Mouse (Mus musculus): Measurements from ENCODE around the gene Crabp1. TPM values are rescaled to one million over a fixed set of nuclear protein-coding genes. Genes with fewer than 3 reads are reported as not detected.

Crabp1 gene
- polyA plus RNA-seq, 1 experiment, result 12.2 TPM

- no peak for TF ChIP-seq POLR2A (IDR thresholded peaks at IDR 0.05; ENCODE audit: control insufficient read depth, low read depth, low read length)
- no peak for TF ChIP-seq CTCF (IDR thresholded peaks at IDR 0.05; ENCODE audit: control insufficient read depth, insufficient read depth, insufficient replicate concordance, low read depth, low read length)
- no peak overlapping the region for H3K27ac ChIP-seq (ENCODE audit: control insufficient read depth, insufficient read depth, low read depth, low read length)
- H3K36me3 ChIP-seq (ENCODE audit: control insufficient read depth, insufficient read depth, low read length), result no peaks in the 10 kb centered on the region
- no peak overlapping the region for H3K4me3 ChIP-seq (ENCODE audit: control insufficient read depth, low read depth, low read length)
- peaks cover 5% of the 10 kb centered on the region for H3K4me1 ChIP-seq (ENCODE audit: control insufficient read depth, insufficient read depth, low read length)
- H3K27me3 ChIP-seq (ENCODE audit: control insufficient read depth, insufficient read depth, low read length), result no peaks in the 10 kb centered on the region
Observed at GRCm38 (mm10) chr9:54770140-54770780, 5.7 kb downstream of the Crabp1 start.

GRCm38 (mm10) chr9:54776451-54776982 lies 12.0 kb downstream of the Crabp1 start:
- Histone ChIP-seq H3K4me3 (ENCODE audit: control insufficient read depth, low read depth, low read length) (no peak overlapping the region), H3K27me3 (ENCODE audit: control insufficient read depth, insufficient read depth, low read length) (no peaks in the 10 kb centered on the region), H3K36me3 (ENCODE audit: control insufficient read depth, insufficient read depth, low read length) (no peaks in the 10 kb centered on the region), H3K4me1 (ENCODE audit: control insufficient read depth, insufficient read depth, low read length) (no peaks in the 10 kb centered on the region), H3K27ac (ENCODE audit: control insufficient read depth, insufficient read depth, low read depth, low read length) (no peak overlapping the region)
- TF ChIP-seq CTCF (IDR thresholded peaks at IDR 0.05; ENCODE audit: control insufficient read depth, insufficient read depth, insufficient replicate concordance, low read depth, low read length) (no peak), POLR2A (IDR thresholded peaks at IDR 0.05; ENCODE audit: control insufficient read depth, low read depth, low read length) (no peak)

GRCm38 (mm10) chr9:54779280-54779679 lies 14.7 kb downstream of the Crabp1 start:
- TF ChIP-seq POLR2A (IDR thresholded peaks at IDR 0.05; ENCODE audit: control insufficient read depth, low read depth, low read length), result no peak
- TF ChIP-seq CTCF (IDR thresholded peaks at IDR 0.05; ENCODE audit: control insufficient read depth, insufficient read depth, insufficient replicate concordance, low read depth, low read length), result no peak
- no peak overlapping the region for H3K4me3 ChIP-seq (ENCODE audit: control insufficient read depth, low read depth, low read length)
- no peaks in the 10 kb centered on the region for H3K36me3 ChIP-seq (ENCODE audit: control insufficient read depth, insufficient read depth, low read length)
- no peak overlapping the region for H3K27ac ChIP-seq (ENCODE audit: control insufficient read depth, insufficient read depth, low read depth, low read length)
- H3K4me1 ChIP-seq (ENCODE audit: control insufficient read depth, insufficient read depth, low read length), result no peaks in the 10 kb centered on the region
- H3K27me3 ChIP-seq (ENCODE audit: control insufficient read depth, insufficient read depth, low read length), result no peaks in the 10 kb centered on the region

GRCm38 (mm10) chr9:54782504-54782903 lies 18.0 kb downstream of the Crabp1 start:
- no peak overlapping the region for H3K27ac ChIP-seq (ENCODE audit: control insufficient read depth, insufficient read depth, low read depth, low read length)

GRCm38 (mm10) chr9:54784003-54784402 lies 19.5 kb downstream of the Crabp1 start:
- H3K4me3 ChIP-seq (ENCODE audit: control insufficient read depth, low read depth, low read length), result no peak overlapping the region
- TF ChIP-seq CTCF (IDR thresholded peaks at IDR 0.05; ENCODE audit: control insufficient read depth, insufficient read depth, insufficient replicate concordance, low read depth, low read length) (no peak), POLR2A (IDR thresholded peaks at IDR 0.05; ENCODE audit: control insufficient read depth, low read depth, low read length) (no peak)
- no peaks in the 10 kb centered on the region for H3K4me1 ChIP-seq (ENCODE audit: control insufficient read depth, insufficient read depth, low read length)
- no peak overlapping the region for H3K27ac ChIP-seq (ENCODE audit: control insufficient read depth, insufficient read depth, low read depth, low read length)
- H3K27me3 ChIP-seq (ENCODE audit: control insufficient read depth, insufficient read depth, low read length), result no peaks in the 10 kb centered on the region
- no peaks in the 10 kb centered on the region for H3K36me3 ChIP-seq (ENCODE audit: control insufficient read depth, insufficient read depth, low read length)

More at GRCm38 (mm10) chr9:54782504-54782903, 18.0 kb downstream of the Crabp1 start:
- H3K4me1 ChIP-seq (ENCODE audit: control insufficient read depth, insufficient read depth, low read length), result no peaks in the 10 kb centered on the region
- no peak overlapping the region for H3K4me3 ChIP-seq (ENCODE audit: control insufficient read depth, low read depth, low read length)
- no peaks in the 10 kb centered on the region for H3K36me3 ChIP-seq (ENCODE audit: control insufficient read depth, insufficient read depth, low read length)
- TF ChIP-seq CTCF (IDR thresholded peaks at IDR 0.05; ENCODE audit: control insufficient read depth, insufficient read depth, insufficient replicate concordance, low read depth, low read length), result no peak
- no peak for TF ChIP-seq POLR2A (IDR thresholded peaks at IDR 0.05; ENCODE audit: control insufficient read depth, low read depth, low read length)
- no peaks in the 10 kb centered on the region for H3K27me3 ChIP-seq (ENCODE audit: control insufficient read depth, insufficient read depth, low read length)

- Histone ChIP-seq H3K36me3 (ENCODE audit: control insufficient read depth, insufficient read depth, low read length) (no peaks in the 10 kb centered on the region), H3K27me3 (ENCODE audit: control insufficient read depth, insufficient read depth, low read length) (no peaks in the 10 kb centered on the region), H3K27ac (ENCODE audit: control insufficient read depth, insufficient read depth, low read depth, low read length) (no peak overlapping the region), H3K4me3 (ENCODE audit: control insufficient read depth, low read depth, low read length) (no peak overlapping the region), H3K4me1 (ENCODE audit: control insufficient read depth, insufficient read depth, low read length) (no peaks in the 10 kb centered on the region)
- TF ChIP-seq POLR2A (IDR thresholded peaks at IDR 0.05; ENCODE audit: control insufficient read depth, low read depth, low read length) (no peak), CTCF (IDR thresholded peaks at IDR 0.05; ENCODE audit: control insufficient read depth, insufficient read depth, insufficient replicate concordance, low read depth, low read length) (no peak)
Observed at GRCm38 (mm10) chr9:54785215-54785614, 20.7 kb downstream of the Crabp1 start.

- H3K4me3 ChIP-seq (ENCODE audit: control insufficient read depth, low read depth, low read length), result no peak overlapping the region
- no peak overlapping the region for H3K27ac ChIP-seq (ENCODE audit: control insufficient read depth, insufficient read depth, low read depth, low read length)
- TF ChIP-seq CTCF (IDR thresholded peaks at IDR 0.05; ENCODE audit: control insufficient read depth, insufficient read depth, insufficient replicate concordance, low read depth, low read length) (no peak), POLR2A (IDR thresholded peaks at IDR 0.05; ENCODE audit: control insufficient read depth, low read depth, low read length) (no peak)
- H3K4me1 ChIP-seq (ENCODE audit: control insufficient read depth, insufficient read depth, low read length), result no peaks in the 10 kb centered on the region
- H3K36me3 ChIP-seq (ENCODE audit: control insufficient read depth, insufficient read depth, low read length), result no peaks in the 10 kb centered on the region
- no peaks in the 10 kb centered on the region for H3K27me3 ChIP-seq (ENCODE audit: control insufficient read depth, insufficient read depth, low read length)
Observed at GRCm38 (mm10) chr9:54786083-54786482, 21.5 kb downstream of the Crabp1 start.
